Mouse (Mus musculus) small intestine, adult 2 months (tissue): ENCODE measurements around the gene Cd47.

Experiments
- CTCF ChIP-seq: fragments of 200-500 bp; IDR thresholded peaks from 2 replicates; pipeline ENCODE4 v1.5.1; 2012; ENCODE audit warnings: low read depth, mild to moderate bottlenecking, control low read depth, inconsistent platforms, low read length, moderate library complexity, mixed read lengths; ENCODE audit not compliant: insufficient replicate concordance, insufficient read length; ENCODE audit errors: extremely low read depth
- POLR2A ChIP-seq: fragments of 200-500 bp; IDR thresholded peaks from 2 replicates; pipeline ENCODE4 v1.6.1; 2012; ENCODE audit warnings: low read depth, mild to moderate bottlenecking, control low read depth, inconsistent platforms, low read length, moderate library complexity

GRCm38 (mm10) chr16:49936793-49937192, 136.5 kb downstream of the Cd47 start:
- TF ChIP-seq POLR2A: no peak
- no peak for TF ChIP-seq CTCF
